Mouse (Mus musculus) testis, adult 2 months (tissue): Measurements from ENCODE around the gene Ppp1r12b.

Source experiments
- CTCF ChIP-seq: fragments of 200-500 bp; IDR thresholded peaks from 2 replicates; pipeline ENCODE4 v1.5.1; 2012; ENCODE audit warnings: low read depth, mild to moderate bottlenecking, inconsistent platforms, low read length, moderate library complexity; ENCODE audit not compliant: control insufficient read depth, insufficient read depth, insufficient replicate concordance
- POLR2A ChIP-seq: fragments of 200-500 bp; IDR thresholded peaks from 2 replicates; pipeline ENCODE4 v1.6.1; 2012; ENCODE audit warnings: low read depth, mild to moderate bottlenecking, inconsistent platforms, low read length, moderate library complexity; ENCODE audit not compliant: control insufficient read depth

DNA sequence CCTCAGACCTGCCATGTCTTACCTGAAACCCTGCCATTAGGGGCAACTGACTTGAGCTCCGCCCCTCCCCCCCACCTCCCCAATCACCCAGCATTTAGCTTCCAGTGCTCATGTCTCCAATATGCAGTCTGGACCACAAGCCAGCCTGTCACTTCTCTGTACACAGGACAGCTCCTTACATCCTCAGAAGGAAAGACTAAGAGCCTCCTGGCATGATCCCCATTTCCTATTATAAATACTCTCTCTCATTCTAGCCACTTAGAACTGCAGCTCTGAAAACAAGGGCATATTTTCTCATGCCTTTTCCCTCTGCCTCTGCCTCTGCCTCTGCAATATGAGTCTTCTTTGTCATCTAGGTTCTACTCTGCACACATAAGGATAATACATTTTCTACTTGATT, 159.7 kb downstream of the Ppp1r12b start:
- no peak for TF ChIP-seq CTCF
- TF ChIP-seq POLR2A: no peak
